Mouse (Mus musculus): ENCODE results near the gene Zgrf1.

Gene Zgrf1

DNA sequence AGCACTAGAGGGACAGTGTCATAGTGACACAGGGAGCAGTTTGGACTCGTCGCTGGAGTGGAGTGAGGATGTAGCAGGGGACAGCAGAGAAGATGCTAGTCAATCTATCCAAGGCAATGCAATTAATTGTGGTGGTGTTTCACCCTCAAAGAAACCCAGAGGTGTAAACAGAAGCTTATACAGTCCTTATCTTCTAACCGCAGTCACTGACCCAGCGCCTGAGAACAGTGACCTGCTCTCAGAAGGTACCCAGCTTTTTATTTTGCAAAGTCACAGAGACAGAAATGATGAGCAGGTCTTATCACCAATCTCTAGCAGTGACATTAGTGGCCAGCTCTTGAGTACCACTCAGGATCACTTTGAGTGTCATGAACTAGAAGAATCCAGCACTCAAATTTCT, 9.7 kb downstream of the Zgrf1 start:
- DNase-seq (ENCODE audit: low spot score) = no peak

DNA sequence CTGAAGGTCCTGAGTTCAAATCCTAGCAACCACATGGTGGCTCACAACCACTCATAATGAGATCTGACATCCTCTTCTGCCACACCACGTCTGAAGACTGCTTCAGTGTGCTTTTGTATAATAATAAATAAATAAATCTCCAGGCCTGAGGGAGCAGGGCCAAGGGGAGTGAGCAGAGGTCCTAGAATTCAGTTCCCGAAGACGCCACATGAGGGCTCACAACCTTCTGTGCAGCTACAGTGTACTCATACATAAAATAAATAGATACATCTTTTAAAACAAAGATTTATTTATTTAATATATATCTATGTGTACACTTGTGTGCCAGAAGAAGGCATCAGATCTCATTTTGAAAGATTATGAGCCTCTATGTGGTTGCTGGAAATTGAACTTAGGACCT, 11.8 kb downstream of the Zgrf1 start:
- no peak for DNase-seq (ENCODE audit: low spot score)

DNA sequence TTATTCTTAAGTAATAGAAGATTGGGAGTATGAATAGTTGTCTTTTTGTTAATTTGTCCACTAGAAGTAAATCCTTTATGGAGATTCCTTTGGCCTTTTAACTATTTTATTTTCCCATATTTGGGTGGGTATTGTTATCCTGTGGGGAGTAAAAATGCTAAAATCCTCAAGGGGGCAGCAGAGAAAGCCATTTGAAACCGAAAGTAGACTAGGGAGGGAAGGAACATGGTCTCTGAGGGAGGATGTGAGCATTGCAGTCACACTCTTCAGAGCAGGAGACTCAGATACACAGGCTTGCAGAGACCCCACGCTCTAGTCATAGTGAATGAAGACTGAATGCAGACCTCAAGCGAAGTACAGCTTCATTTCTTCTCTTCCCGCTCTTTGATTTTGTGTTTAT, 19.3 kb downstream of the Zgrf1 start:
- DNase-seq (ENCODE audit: low spot score) = peak; percentile 64

DNA sequence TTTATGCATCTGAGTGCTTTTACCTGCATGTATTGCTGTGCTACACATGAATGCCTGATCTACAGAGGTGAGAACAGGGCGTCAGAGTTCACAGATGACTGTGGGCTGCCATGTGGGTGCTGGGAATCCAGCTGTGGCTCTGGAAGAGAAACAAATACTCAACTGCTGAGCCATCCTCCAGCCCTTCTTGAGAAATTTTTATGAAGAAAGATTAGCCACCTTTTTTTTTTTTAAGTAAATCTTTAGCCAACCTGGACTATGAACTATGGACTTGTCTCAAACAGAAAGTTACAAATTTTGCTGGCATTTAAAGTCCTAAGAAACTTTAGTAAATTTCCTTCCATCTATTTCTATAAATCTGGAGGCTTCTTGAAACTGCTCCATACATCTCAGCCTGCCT, 43.8 kb downstream of the Zgrf1 start:
- no peak for DNase-seq (ENCODE audit: low spot score)

DNA sequence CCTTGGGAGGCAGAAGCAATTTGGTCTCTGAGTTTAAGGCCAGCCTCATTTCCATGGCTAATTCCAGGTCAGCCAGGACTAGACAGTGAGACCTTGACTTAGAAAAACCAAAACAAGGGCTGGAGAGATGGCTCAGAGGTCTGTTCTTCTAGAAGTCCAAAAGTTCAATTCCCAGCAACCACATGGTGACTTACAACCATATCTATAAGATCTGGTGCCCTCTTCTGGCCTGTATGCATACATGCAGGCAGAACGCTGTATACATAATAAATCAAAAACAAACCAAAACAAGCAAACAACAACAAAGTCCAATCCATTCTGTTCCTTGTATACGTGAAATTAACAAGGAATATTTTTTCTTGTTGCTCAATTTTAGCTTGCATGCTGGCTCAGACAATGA, 54.8 kb downstream of the Zgrf1 start:
- DNase-seq (ENCODE audit: low spot score) = no peak

DNA sequence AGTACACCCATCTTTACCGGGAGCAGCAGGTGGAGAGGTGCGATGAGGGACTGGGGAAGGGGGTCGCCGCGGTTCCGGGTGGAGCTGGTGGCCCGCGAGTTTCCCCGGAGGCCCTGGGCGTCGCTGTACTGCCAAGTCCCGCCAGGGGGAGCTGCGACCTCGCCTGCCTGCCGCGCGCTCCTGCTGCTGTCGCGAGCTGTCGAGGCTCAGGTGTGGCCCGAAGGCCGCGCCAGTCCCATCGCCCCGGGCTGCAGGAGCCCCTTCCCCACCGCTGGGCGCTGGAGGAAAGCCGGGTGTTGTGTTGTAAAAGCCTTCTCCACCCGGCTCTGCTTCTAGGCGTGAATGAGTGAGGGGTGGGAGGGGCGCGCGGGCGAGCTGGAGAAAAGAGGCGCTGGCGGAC, 72.0 kb downstream of the Zgrf1 start:
- DNase-seq (ENCODE audit: low spot score) = peak; percentile 55

DNA sequence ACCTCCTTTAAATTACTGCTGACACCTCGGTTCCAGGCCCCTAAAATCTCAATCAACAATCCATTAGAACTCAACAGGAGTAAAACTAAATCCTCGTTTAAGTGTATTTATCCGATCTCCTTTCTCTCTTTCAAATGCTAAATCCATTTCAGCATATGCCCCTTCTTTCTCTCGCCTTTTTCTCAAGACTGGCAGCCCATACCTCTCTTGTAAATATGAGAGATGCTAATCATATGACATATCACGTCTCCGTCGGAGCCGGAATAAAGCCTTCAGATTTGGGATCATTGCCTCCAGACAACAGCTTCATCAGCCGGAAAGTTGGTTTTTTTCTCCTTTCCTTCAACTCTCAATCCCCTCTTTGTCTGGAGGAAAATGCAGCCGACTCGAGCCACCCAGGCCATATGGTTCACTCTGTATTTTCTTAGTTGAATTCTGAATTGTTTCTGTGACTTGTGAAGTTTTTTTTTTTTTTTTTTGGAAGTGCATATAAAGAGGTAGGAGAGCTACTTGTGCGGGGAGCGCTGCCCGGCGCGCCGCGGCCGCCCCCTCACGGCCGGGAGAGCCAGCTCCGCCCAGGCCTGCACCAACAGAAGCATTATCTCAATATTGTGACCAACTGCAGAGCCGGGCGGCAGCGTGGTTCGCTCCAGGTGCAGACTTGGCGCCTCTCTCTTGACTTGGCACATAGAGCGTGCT, 72.6 kb downstream of the Zgrf1 start:
- DNase-seq (ENCODE audit: low spot score) = peak; percentile 44

DNA sequence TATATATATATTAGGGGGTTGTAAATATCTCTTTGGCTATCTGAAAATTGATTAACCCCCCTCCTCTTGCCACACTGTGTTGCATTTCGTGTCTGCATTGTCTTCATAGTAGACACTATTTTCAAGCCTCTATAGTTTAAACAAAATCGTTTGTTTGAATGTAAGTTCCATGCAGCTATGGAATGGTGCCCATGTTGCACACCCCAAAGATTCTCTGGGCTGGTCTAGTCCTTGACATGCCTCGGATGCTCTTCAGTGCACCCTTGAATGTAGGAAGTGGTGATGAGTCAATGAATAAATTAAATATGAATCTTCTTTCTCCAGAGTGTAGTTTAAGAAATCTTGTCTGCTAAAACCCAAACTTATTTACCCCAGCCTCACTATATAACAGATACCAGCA, 73.2 kb downstream of the Zgrf1 start:
- no peak for DNase-seq (ENCODE audit: low spot score)

DNA sequence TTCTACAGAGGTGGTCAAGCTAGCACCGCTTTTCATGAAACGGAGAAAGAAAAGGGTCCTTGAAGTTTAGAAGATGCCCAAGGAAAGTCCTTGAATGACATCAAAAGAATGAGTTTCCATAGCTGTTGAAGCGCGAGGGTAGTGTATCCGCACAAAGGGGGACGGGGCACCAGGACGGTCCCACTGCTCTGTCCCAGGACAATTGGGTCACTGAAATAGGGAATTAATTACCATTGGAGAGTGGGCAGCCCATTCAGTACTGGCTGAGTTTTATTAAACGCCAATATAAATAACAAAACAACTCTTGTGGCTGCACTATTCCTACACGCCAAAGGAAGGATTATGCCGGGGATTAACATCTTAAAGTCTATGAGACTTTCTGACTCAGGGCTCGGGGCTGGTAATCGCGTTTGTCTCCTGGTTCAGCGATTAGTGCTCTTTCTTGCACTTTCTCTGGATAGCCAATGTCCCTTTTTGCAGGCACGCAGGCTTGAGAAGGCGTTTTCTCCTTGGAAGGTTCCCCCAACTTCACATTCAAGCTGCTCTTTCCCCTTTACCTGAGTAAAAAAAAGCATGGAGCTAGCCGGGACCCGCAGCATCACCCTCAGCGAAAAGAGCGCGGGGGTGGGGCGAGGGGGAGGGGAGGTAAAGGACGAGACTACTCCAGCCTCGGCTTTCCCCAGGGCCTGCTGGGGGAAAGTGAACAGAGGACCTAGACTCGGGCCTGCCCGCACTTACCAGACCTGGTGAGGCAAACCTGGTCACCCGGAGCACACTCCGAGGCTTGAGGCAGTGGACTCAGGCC, 74.1 kb downstream of the Zgrf1 start:
- DNase-seq (ENCODE audit: low spot score) = no peak

DNA sequence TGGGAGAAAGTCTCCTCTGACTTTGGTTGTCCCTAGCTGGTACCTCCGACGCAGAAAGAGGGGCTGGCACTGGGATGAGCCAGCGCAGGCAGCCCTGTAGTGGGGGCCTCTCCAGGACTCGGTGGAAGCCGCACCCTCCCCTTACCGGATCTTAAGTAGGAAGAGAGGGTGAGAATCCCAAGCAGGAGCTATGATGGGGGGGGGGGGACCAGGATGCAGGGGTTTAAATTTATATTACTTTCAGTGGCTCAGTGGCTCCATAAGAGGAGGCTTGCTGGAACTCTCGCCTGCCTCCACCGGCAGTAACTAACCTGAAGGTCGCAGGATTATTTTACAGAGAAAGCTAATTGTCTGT, 74.6 kb downstream of the Zgrf1 start:
- no peak for DNase-seq (ENCODE audit: low spot score)

DNA sequence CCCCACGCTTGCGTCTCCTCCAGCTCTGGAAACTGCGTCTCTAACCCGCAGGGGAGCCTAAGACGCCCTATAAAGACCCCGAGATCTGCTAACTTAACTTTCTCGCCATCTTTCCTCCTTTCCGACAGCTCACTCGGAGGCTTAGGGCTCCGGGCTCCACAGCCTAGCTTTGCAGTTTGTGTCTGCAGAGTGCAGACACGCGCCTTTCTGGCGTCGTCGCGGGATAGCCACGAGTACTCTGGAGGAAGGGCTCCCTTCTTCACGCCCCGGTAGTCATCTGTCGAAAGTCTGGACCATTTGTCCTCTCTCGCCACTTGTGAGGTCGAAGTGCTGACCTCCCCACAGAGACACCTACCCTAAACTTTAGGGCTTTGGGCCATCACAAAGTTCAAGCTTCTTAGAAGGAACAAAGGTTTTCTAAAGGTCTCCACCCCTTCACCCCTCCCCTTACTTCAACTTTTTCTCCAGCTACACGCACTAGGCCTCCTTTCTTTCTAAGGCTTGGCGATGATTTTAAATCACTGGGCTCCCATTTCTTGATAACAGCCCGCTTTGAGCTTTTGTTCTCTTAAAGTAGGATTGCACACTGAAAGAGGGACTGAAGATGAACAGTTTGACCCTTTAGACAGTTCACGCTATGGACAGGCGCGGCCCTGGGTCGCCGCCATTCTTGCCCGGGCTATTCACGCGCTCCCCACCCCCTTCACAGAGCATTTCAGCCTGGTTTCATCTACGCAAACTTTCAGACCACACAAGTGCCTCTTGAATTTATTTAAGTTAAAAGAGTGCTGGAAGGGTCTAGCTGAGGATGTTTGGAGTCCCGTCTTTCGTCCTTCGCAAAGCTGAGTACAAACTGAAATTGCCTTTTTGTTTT, 75.3 kb downstream of the Zgrf1 start:
- no peak for DNase-seq (ENCODE audit: low spot score)

DNA sequence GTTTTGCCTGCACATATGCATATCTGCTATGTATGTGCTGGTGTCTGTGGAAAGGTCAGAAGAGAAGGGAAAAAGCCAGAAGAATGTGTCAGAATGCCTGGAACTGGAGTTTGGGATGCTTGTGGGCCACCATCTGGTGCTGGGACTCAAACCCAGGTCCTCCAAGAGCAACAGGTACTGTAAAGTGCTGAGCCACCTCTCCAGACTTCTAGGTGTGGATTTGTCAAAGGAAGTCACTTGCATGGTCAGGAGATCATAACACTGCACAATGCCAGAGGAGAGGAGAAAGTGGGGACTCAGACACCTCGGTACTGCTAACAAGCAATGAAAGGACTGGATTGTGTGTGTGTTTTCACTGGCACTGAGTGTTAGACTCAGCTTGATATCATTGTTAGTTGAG, 76.9 kb downstream of the Zgrf1 start:
- no peak for DNase-seq (ENCODE audit: low spot score)

DNA sequence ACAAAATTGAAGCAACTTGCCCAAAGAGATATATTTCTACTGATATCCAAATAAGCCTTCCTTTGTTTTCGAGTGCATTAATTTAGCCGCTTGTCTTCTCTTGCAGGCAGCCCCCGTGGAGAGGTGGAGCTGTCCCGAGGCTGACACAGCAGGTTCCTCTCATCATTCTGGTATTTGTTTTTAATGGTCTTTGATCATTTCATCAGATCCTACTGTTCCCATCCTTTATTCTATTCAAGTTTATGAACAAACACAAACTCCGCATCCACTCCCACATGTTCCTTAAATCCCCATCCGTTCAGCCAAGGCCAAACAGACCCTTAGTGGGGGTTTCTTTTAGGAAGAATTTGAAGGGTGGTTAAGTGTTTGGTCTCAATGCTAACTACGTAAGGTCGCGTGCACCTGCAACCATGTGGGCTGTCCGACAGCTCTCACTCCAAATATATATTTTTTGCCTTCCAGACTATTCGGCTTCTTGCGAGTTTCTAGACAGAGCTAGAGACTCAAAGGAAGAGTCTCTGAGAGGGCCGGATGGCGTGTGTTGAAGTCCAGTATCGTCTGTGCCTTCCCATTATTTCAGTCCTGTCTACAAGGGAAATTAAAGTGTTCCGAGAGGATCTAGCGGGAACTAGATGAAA, 77.6 kb downstream of the Zgrf1 start:
- DNase-seq (ENCODE audit: low spot score) = no peak

DNA sequence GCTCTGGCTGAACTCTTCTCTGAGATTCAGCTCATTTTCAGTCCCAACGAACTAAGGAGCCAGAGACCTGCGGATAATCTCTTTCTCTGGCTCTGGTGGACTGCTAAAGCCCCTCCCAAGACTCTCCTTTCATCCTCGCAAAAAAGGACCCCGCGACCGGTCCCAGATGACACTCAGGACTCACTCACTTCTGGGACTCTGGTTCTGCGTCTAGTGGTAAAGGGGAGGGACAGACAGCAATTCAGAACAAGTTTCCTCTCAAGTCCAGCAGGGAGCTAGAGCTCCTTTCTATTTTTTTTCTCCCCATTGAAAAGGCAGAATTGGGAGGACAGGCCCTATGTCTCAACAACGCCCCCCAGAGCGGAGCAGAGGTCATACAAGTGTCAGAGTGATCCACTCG, 78.3 kb downstream of the Zgrf1 start:
- DNase-seq (ENCODE audit: low spot score) = no peak

DNA sequence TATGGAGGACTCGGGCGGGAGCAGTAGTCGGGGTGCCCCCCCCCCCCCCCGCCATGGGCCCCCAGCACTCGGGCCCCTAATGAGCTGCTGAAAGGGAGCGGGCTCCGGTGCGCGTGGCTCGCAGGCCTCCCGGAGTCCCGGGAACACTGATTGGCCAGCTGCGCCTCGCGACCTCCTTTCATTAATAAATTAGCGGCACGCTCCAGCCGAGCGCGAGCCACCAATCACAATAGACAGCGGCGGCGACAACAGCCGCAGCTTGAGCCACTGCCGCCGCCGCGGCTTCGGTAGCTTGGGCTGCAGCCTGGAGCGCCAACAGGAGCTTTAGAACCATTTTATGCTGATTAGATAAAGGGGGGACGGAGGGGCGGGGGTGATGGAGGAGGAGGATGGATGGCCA, 79.2 kb downstream of the Zgrf1 start:
- peak; percentile 38 for DNase-seq (ENCODE audit: low spot score)

DNA sequence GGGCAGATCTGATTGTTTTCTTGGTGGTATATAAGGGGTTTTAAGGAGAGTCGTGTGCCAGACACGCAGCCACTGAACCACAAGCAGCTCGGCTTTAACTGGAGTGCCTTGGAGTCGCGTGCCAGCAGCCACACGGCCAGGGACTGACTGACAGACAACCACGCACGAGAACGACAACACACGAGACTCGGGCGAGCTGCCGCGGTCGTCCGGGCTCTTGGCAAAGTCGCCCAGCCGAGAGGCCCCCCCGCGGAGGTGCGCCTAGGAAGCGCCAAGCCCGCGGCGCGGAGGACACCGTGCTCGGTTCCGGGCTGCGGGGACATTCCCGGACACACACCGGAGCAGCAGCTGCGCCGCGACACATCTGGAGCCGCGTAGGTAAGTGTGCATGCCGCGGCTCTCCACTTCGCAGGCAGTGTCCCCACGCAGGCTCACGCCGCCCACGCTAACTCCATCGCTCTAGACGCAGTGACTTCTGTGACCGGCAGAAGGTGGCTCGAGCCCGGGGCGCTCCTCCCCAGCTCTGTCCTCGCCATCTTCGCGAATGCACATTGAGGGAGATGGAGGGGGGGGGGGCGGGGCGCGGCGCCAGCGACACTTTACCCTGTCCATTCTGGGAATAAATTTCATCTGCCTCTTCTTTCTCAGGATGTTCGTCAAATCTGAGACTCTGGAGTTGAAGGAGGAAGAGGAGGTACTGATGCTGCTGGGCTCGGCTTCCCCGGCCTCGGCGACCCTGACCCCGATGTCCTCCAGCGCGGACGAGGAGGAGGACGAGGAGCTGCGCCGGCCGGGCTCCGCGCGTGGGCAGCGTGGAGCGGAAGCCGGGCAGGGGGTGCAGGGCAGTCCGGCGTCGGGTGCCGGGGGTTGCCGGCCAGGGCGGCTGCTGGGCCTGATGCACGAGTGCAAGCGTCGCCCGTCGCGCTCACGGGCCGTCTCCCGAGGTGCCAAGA, 80.1 kb downstream of the Zgrf1 start, which contains the start of gene Neurog2:
Gene Neurog2, plus strand, starts transcription at position 56 of the 953 bp plus-strand sequence.
- no peak for DNase-seq (ENCODE audit: low spot score)

DNA sequence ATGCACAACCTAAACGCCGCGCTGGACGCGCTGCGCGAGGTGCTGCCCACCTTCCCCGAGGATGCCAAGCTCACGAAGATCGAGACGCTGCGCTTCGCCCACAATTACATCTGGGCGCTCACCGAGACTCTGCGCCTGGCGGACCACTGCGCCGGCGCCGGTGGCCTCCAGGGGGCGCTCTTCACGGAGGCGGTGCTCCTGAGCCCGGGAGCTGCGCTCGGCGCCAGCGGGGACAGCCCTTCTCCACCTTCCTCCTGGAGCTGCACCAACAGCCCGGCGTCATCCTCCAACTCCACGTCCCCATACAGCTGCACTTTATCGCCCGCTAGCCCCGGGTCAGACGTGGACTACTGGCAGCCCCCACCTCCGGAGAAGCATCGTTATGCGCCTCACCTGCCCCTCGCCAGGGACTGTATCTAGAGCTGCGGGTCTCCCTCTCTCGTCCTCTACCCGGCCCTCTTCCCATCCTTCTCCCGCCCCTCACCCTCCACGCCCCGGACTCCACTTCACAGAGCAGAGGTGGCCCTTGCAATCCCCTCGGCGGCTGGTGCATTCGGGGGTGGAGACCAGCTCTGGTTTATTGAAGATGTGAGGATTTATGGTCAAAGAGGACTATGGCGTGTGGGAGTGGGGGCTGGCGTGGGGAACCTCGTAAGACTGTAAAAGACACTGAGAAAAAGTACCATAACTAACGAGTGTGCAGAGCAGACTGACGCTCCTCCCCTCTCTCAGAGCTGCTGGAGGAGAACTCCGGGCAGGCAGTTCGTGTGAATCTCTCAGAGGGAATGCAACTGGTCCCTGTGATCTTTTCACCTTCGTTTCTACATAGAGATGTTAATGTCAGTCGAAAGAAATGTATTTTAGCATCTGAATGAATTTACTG, 81.1 kb downstream of the Zgrf1 start:
- peak; percentile 50 for DNase-seq (ENCODE audit: low spot score)

DNA sequence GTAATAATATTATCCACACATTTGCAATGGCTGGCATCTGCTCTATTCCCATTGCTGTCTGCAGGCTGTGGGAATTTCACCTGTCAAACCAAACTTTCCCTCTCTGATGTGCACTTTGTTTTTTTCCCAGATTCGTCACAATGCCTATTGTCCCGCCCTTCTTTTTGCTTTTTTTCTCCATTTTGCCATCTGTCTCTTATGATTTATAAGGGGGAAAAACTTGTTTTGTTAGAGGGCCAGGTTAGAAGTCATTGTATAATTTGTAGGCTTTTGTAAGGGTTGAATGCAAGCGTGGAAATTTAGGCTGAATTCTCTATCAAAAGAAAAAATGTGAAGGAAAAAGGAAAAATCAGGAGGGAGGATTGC, 81.7 kb downstream of the Zgrf1 start:
- no peak for DNase-seq (ENCODE audit: low spot score)

DNA sequence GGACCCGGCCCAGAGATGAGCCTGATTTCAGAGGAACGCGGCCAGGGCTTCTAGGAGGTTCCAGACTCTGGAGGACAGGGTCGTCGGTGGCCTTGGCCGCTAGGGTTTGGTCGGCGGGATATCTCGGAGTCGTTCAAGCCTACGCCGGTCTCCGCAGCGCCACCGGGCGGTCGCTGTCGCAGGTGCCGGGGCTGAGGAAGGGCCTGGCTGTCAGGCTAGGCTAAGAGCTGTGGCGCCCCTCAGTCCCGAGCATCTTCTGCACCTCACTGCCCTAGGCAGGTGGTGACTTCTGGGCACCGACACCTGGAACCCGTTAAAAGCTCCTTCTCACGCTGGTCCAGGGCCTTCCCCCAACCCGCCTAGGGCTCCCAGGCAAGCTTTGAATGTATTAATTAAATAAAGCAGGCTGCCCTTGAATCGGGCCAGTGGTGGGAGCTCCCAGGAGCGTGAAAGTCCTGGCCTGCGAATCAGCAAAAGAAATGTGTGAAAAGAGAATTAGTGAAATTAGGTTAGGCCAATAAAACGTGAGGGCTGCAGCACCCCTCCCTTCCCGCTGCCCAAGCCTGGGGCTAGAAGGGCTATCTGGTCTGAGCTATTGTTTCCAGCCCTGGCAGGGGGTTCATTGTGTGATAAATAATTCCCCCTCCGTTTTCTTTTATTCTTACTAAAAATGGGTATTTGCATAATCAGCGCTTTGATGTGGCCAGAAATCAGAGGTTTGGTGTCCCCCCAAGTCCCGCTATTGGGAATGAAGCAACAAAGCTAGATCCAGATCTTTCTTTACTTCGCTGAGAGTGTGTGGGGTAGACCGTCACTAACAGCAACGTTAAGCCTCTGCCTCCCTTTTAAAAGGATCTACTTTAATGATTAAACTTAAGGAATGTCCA, 86.8 kb downstream of the Zgrf1 start:
- DNase-seq (ENCODE audit: low spot score) = no peak

All from MN1 (cell line).